Comparison of ENCODE assay signal across 1 mouse cellular context in genomic region chr10:79986963-79987362, GRCm38 (mm10).
TF ChIP-seq lines count a peak whose summit lies in the region.

No protein-coding gene starts in this region.

TF ChIP-seq in MEL, 35 proteins besides CTCF, POLR2A, EP300 and RAD21 (continued from another document):
- TF ChIP-seq JUND (IDR thresholded peaks at IDR 0.05; ENCODE audit: low read depth, low read length) (no peak), MAZ (IDR thresholded peaks at IDR 0.05; ENCODE audit: low read depth, low read length) (0 out of 2 replicates have a peak, but pooled peaks have one; percentile 53), TBP (IDR thresholded peaks at IDR 0.05; ENCODE audit: low read depth, low read length) (no peak)
